Mouse (Mus musculus): Measurements from ENCODE around the gene Gm14548.
"Not testable (repeated sequence)": the region's sequence is repeated elsewhere in the genome, so short reads cannot be mapped to it uniquely, and the experiment has no call there.

Gm14548 gene

DNA sequence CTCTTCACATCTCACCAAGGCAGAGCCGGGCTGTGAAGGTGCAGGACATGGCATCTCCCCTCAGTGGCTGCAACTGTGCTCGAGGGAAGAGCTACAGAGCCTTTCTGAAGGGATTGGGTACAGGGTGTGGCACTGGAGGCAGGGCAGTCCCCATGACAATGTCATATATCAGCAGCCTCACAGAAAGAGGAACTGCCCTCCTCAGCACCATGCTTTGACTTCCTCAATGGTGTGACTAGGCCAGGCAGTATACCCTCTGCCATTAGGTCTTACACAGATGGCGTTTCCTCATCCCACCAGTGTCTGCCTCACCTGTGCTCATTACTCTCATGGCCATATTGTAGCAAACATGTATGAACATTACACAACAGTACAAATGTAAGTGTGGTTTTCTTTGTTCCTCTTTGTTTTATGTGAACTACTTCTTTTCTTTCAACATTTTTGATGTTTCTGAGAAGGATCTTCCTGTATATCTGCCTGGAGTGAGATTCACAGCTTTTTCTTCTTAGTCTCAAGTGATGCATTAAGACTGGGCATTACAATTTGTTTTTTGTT lies at the start of gene Gm14548:
TSS of gene Gm14548 (minus strand) at position 85 of the 555 bp plus-strand sequence.
- not testable (repeated sequence) for DNase-seq (ENCODE audit: extremely low spot score, low spot score)

DNA sequence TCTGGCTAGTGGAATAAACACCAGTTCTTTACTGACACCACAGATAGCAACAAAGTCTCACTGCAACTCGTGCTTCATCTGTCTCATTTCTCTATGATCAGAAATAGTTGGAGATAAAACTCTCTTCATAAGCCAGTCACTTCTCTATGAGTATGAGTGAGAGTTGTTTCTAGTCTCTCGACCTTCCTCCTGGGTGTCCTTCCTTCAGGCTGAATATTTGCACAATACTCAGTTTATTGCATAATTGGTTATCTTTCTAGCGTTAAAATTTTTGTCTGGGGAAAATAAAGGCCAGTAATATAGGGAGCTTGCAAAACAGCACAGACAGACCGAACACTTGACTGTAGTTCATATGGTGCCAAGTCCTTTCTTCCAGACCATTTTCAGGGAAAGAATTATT lies 48.2 kb upstream of the Gm14548 start:
- no peak for DNase-seq (ENCODE audit: extremely low spot score, low spot score)

DNA sequence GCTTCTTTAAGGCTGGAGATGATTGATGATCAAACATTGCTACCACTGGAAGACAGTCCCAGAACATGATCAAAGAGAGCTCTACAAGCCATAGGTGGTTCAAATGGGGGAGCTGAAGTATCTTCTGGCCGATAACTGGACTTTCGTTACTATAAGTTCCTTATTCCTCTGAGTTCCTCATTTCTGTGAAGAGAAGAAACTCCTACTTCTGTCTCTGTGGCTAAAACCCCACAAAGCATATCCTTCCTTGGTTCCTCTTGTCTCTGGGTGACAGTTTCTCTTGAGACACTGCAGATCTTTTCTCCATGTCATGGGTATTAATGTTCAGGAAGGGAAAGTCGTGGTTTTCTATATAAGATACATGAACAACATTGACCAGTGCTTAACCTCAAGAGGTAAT lies 43.0 kb upstream of the Gm14548 start:
- no peak for DNase-seq (ENCODE audit: extremely low spot score, low spot score)

DNA sequence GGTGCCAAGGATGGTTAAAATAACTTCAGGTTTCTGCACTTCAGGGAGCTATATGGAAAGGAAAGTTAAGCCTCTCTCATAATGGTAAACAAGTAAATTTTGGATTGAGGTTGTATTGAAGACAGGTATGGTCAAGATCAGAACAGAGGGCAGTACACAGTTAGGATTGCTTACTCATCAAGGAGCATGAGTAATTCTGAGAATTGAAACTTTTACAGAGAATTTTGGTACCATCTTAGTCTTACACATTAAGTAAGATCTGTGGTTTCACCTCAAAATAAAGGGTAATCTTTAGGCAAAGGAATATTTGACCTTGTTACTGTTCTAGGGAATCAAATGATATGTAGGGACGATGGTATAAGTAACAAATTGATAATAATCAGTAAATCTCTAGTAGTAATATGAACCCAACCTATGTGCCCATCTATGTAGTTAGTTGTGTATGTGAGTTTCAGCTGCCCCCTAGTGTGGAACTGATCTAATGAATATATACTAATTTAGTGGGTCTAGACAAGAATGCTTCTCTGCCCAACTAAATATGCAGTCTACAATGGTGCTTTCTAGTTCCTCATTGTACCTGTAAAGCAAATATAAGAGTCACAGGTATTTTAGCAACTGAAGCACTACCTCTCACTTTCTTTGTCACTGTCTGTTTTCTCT lies 42.1 kb upstream of the Gm14548 start:
- no peak for DNase-seq (ENCODE audit: extremely low spot score, low spot score)

DNA sequence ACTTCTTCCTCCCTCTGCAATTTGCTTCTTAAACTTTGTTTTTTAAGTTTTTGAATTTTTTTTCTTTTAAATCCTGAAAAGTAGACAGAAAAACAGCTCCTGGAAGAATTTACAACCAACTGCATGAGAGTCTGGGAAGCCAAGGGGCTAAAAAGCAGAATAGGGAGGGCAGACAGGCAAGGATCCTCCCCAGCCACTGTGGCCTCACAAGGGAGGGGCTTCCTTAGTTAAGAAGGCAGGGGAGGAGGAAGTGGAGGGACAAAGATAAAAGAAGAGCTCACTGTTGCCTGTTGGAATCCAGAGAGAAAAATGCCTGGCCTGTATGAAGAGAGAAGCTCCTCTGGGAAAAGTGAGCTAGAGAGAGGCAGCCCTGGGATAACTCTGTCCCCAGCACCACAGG lies 37.6 kb upstream of the Gm14548 start:
- not testable (repeated sequence) for DNase-seq (ENCODE audit: extremely low spot score, low spot score)

DNA sequence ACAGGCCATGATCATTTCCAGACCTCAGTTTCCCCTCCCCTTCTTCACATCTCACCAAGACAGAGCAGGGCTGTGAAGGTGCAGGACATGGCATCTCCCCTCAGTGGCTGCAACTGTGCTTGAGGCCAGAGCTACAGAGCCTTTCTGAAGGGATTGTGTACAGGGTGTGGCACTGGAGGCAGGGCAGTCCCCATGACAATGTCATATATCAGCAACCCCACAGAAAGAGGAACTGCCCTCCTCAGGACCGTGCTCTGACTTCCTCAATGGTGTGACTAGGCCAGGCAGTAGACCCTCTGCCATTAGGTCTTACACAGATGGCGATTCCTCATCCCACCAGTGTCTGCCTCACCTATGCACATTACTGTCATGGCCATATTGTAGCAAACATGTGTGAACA lies 17.5 kb upstream of the Gm14548 start, which contains the start of gene Lilra6:
TSS of gene Lilra6 (minus strand) at position 117 of the 400 bp plus-strand sequence.
- not testable (repeated sequence) for DNase-seq (ENCODE audit: extremely low spot score, low spot score)

DNA sequence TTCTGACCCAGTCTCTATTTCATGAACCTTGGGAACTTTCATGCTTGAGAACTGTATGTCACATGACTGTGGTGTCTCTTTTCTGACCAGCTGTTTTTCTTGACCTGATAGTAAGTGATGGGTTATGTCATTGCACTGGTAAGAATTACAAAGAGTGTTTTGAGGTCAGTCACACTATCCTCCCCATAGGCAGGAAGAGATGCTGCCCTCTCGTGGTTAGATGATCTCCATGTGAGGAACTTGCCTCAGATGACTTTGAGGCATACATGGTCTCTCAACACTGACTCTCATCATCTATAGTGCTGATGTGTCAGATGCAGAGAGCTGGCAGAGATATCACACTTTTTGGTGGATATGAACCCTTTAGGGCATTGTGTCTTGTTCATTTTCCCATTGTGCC lies 5.8 kb upstream of the Gm14548 start:
- DNase-seq (ENCODE audit: extremely low spot score, low spot score), result no peak

DNA sequence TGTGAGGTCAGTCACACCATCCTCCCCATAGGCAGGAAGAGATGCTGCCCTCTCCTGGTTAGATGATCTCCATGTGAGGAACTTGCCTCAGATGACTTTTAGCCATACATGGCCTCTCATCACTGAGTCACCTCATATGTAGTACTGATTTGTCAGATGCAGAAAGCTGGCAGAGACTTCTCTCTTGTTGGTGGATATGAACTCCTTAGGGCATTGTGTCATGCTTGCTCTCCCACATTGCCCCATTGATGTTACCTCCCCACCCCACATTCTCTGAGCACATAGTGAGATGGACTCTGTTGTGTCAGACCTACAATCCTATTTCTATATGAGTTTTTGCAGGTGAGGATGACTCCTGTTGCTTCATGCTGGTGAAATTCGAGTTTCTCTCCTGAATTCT lies 22.9 kb downstream of the Gm14548 start:
- DNase-seq (ENCODE audit: extremely low spot score, low spot score), result not testable (repeated sequence)

DNA sequence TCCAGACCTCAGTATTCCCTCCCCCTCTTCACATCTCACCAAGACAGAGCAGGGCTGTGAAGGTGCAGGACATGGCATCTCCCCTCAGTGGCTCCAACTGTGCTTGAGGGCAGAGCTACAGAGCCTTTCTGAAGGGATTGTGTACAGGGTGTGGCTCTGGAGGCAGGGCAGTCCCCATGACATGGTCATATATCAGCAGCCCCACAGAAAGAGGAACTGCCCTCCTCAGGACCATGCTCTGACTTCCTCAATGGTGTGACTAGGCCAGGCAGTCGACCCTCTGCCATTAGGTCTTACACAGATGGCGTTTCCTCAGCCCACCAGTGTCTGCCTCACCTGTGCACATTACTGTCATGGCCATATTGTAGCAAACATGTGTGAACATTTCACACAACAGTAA lies 53.0 kb downstream of the Gm14548 start, which contains the start of gene Pira2:
TSS of gene Pira2 (minus strand) at position 101 of the 400 bp plus-strand sequence.
- not testable (repeated sequence) for DNase-seq (ENCODE audit: extremely low spot score, low spot score)

DNA sequence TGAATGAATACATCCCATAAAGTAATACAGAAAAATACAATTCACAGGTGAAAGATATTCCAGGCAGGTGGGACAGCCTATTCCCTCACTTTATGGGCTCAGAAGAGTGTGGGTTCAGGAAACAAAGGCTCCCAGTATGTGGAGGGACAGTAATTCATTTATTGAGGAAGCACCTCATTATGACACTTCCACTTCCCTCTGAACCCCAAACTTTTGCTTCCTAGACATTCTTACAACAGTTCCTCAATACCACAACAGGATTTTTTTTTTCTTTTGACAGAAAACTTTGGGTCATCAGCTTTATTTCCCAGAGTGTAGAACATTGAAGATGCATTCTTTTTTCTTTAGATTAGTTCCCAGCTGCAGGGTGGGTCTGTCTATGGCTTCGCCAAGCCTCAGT lies 60.1 kb downstream of the Gm14548 start:
- not testable (repeated sequence) for DNase-seq (ENCODE audit: extremely low spot score, low spot score)

All from neural tube, embryonic 10.5 days (tissue).